Mouse (Mus musculus) right cerebral cortex, postnatal 25 days (tissue): ENCODE results near the gene Crybg2.

Experiments
- DNase-seq: peaks from one replicate; pipeline ENCODE4 v3.0.0; 2022

Crybg2 gene

DNA sequence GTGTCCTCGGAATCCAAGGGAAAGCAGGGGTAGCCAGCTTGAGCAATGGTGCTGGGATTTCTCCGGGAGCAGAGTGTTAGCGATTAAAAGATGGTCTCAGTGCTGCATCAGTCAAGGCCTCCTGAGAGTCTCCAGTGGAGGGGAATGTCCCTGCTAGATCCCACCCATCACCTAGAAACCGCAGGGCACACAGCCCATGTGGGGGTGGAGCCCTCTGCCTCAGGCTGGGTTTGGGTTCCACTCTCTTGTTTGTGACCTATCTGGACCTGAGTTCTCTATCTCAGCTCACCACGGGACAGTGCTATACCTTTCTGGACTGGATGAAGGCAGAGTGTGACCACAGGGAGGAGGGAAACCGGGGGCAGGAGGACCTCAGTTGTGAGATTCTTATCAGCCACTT is 1.7 kb upstream of the Crybg2 start:
- no peak for DNase-seq

DNA sequence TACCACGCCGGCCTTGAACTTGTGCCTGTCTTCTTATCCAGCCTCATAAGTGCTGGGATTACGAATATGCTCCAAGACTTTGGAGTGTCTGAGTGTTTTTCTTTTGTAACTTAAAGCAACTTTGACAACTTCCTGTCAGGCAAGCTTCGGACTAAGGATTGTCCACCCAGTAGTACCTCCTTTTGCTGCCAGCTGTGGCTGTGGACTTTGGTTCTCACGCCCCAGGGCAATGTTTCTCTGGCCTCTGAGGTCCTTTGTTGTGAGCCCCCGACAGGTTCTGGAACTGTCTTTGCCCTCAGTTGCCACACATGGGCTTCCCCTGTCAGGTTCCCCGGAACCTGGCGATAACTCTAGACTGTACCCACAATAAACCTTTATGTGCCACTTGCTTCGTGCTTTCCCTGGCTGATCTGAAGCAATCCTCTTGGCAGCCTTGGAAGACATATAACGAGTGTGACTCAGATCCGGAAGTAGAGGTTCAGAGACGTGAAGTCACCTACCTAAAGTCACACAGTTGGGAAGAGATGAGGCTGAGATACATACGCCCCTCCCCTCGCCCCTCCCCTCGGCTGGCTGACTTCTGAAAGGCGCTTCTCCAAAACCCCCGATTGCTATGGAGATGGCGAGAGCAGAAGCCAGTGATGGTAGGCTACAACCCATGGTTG is 683 bp downstream of the Crybg2 start:
- DNase-seq = no peak

DNA sequence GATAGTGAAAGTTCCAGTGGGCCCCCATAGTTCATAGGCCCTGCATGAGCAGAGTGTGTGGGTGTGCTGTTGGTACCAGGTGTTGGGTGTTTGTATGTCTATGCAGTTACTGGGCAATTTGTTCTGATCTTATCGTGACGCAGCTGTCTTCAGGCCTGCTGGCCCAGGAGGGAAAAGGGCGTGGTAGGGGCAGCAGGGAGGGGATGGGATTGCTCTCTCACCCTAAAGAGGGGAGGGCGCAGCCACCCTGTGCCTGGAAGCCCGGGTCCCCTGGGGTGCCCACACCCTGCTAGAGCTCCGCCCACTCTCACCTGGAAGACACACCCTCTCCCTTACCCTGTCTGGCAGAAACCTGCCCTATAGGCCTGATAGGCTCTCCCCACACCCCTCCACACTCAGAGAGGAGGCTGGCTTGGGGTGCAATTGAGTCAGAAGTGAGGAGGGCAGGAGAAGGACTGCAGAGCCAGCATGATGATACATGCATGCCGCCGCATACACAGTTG is 1.4 kb downstream of the Crybg2 start:
- no peak for DNase-seq

DNA sequence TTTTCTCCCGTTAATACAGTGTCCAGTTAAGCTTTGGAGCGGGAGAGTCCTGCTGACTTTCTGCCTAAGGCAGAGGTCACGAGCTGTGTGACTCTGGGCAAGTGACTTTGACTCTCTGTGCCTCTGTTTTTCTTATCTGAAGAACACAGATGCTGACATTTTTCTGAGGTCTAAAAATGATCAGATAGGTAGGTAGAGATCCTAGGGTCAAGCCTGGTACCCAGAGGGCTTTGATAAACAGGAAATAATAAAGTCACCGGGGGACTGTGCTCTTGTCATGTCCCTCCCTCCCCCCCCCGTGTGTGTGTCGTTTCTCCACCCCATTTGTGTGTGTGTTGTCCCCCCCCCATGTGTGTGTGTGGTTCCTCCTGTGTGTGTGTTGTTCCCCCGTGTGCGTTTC is 1.9 kb downstream of the Crybg2 start:
- DNase-seq = no peak

DNA sequence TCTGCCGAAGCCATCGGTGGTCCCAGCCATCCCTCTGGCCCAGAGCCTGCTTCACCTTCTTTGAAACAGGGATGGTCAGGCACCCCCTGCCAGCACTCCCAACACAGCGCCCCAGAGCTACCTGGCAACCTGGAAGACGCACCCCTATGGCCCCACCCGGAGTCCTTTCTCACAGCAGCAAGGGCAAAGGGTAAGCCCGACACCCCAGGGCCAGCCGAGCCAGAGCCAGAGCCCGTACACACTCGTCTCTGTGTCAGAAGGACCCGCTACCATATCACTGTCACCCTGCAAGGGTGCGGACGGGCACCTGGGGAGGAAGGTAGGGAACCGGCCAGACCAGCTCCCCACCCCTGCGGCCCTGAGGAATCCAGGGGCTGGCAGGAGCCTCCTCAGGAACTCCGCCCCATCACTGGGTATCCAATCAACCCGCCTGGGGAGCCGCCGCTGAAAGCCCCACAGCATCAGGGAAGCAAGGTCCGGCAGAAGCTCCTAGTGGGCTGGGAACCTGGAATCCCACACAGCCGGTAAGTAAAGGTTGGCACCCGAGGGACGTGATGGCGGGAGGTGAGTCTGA is 4.9 kb downstream of the Crybg2 start:
- no peak for DNase-seq

DNA sequence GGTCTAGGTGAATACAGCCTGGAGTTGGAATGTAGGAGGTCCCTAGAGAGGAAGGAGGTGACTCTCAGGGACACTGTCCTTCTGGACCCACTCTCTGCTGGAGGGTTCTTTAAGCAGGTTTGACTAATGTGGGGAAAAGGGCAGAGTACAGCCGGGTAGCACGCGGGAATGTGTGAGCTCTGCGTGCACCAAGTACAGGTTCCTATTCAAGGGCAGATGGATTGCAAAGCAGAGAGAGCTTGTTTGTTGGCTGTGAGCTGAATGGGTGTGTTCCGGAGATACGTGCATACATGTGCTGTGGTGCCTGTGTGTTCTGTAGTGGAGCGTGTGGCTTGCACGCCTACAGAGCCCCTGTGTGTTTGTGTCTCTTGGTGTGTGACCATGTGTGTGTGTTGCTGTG is 6.8 kb downstream of the Crybg2 start:
- DNase-seq = no peak

DNA sequence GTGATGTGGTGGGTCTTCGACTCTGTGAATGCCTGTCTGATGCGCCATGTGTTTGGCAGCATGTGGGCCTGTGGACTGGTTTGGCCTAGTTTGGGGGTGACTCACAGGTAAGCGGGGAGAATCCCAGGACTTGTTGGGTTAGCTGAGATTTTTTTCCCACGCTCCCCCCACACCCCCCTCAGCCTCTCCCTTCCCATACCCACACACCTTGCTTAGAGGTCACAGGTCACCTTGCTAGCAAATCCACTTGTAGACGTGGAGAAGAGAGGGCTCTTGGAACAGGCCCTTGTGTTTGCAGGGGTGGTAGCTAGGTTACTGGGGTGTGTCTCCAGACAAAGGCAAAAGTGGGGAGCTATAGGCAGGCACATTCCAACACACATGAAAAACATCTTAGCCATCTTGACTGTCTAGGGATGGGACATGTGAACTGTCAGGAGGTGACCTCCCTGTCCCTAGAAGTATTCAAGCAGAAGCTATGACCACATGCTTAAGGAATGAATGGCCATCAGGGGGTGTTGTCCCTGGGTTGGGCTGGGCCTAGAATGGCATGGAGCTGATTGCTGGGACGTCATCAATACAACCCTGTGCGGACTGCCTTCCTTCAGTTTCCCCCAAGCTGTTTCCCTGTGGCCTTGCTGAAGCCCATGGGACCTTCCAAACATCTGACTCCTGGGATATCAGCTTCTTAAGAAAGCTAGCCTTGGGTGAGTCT is 7.4 kb downstream of the Crybg2 start:
- DNase-seq = no peak

DNA sequence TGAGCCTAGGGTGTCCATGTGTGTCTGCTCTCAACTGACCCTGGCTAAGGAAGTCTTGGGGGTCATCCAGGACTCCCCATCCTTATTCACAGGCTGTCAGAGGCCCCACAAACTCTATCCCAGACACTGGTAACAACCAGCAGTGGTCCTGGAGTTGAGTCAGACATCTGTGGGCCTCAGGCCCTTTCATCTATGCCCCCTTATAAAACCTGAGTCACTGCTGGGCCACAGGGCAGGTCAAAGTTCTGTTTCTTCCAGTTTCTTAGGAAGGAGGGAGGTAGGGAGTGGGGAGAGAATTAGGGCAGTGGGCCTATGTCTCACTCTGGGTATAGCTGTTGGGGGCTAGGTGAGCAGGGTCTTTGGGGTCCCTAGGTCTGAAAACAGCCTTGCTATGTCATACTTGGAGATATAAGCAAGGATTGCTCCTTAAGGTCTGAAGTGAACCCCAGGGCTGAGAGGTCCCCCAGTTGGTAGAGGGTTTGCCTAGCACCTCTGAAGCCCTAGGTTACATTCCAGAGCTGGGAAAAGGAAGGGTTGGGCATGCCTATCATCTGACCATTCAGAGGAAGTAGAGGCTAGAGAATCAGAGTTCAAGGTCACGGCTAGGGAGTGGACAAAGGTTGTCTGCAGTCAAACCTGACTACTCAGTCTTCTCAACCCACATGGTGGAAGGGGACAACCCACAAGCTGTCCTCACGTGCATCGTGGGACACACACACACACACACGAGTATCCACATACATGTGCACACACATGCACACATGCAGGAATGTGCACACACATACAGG is 8.4 kb downstream of the Crybg2 start:
- DNase-seq = no peak

DNA sequence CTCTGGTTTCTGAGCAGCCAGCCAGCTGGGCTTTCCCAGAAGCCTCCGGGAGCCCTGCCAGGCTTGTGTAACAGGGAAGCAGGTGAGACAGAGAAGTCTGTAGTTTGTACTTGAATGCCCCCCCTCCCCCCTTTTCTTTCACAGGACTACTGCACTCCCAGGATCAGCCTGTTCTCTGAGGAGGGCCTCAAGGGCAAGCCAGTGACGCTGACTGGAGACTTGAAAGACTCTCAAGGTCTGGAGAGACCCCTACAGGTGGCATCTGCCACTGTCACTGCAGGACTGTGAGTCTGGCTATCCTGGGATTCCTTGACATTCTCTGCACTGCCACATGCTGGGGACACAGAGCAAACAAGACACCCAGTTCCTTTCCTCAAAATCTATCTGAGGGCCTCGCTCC is 18.1 kb downstream of the Crybg2 start:
- DNase-seq = no peak

DNA sequence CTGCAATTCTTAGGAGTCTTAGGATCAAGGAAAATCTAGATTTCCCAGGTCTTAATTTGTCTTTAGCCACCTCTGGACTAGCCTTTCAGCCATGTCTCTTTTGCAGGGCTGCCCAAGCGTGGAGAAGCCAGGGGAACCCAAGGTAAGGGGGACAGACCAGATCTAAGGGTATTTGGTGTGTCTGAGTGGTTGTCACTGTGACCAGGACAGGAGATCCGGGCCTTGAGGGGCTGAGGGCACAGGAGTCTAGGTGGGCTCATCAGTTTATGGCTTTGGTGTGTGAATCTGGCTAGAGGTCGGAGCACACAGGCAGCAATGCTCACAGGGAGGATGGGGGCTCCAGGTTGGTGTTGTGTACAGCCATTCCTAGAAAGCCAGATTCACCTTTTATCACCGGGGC is 20.1 kb downstream of the Crybg2 start:
- no peak for DNase-seq

DNA sequence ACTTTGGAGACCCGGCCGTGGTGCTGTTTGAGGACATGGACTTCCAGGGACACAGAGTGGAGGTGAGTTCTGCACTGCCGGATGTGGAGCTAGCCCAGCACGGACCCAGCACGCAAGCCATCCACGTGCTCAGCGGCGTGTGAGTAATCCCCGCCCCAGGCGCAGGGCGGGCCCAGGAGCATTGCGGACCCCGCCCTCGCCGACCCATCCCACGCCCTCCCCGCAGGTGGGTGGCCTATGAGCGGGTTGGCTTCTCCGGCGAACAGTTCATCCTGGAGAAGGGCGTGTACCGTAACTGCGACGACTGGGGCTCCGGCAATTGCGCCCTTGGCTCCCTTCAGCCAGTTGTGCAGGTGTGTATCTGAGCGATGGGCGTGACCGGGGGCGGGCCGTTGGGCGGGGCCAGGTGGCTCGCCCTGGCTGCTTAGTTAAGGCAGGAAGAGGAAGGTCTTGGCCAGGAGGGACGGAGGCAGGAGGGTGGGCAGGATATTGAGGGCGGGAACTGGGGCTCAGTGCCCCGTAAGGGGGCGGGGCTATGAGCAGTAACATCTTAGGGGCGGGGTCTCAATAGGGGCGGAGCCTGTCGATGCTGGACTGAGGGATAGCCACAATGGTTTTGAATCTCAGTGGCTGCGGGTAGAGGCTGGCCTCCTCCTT is 21.2 kb downstream of the Crybg2 start:
- DNase-seq = peak; percentile 81

DNA sequence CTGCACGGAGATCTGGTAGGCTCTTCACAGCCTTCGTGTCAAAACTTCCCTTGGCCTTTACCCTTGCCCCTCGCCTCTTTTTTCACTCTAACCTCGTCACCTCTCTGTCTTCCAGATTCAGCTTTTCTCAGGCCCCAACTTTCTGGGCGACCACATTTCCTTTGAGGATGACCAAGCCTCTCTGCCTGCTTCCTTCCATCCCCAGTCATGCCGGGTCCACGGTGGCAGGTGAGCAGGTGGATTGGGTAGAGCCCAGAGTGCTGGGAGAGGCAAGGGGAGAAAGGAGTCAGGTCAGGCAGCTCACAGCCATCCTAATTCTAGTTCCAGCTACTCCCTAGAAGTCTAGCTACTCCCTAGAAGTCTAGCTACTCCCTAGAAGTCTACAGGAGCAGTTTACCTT is 21.8 kb downstream of the Crybg2 start:
- no peak for DNase-seq

DNA sequence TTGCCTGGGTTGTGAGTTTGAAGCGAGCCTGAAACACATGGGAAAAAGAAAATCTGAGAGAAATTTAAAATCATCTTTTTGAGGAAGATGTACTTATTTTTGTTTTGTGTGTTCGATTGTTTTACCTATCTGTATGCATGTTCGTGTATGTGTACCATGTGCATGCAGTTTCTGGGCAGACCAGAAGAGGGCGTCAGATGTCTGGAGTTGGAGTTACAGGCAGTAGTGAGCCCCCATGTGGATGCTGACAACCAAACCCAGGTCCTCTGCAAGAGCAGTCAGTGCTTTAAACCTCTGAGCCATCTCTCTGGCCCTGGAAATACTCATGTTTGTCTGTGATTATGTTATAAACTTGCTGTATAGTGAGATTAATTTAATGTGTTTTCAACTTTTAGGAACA is 24.4 kb downstream of the Crybg2 start:
- no peak for DNase-seq

DNA sequence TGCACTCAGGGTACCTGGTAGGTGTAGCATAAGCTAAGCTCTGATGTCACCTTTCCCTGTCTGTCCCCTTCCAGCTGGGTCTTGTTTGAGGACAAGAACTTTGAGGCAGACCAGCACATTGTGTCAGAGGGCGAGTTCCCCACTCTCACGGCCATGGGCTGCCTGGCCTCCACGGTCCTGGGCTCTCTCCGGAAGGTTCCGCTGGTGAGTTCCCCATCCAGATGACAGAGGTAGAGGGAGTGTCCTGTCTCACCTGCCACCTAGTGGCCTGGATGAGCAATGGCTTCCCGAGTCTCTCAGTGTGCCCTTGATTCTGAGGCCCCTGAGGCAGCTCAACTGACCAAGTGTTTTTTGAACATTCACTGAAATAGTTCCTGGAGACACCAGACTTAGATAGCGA is 26.8 kb downstream of the Crybg2 start:
- DNase-seq = no peak

DNA sequence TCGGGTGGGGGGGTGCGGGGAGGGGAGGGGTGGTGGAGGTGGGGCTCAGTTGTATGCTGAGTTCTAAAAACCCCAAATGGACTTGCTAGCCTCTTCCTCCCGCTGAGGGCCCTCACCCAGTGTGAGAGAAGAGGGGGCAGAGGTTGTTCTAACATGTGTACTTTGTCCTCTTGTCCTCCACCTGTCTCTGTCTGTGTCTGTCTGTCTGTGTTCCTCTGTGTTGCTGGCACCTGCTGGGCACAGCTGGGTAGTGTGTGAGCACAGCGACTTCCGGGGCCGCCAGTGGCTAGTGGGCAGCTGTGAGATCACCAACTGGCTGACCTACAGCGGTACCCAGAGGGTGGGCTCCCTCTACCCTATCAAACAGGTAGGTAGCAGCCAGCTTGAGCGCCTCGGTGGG is 28.4 kb downstream of the Crybg2 start:
- DNase-seq = no peak

DNA sequence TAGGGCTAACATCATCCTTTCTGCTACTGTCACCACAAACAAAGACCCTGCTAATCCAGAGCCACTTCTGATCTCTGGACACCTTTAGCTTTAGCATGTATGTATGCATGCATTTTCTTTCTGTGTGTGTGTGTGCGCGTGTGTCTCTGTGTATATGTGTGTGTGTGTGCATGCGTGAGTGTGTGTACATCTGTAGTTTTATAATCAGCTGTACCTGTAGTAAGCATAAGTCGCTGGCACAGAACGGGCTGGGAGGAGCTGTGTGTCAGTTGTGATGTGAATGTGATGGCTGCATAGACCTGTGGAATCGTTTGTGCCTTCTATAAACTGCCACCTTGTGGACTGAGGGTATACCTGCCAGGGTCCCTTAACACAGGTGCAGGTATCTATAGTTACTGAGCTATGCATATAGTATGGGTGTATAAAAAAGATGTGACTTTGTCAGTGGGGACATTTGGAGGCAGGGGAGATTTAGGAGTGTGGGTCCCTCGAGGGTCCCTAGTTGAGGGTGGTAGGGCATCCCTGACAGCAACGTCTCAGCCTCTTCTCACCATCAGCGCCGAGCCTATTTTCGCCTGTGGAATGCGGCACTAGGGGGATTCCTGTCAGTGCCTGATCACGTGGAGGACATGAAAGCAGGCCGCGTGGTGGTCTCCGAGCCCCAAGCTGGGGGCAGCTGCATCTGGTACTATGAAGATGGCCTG is 30.1 kb downstream of the Crybg2 start:
- no peak for DNase-seq

DNA sequence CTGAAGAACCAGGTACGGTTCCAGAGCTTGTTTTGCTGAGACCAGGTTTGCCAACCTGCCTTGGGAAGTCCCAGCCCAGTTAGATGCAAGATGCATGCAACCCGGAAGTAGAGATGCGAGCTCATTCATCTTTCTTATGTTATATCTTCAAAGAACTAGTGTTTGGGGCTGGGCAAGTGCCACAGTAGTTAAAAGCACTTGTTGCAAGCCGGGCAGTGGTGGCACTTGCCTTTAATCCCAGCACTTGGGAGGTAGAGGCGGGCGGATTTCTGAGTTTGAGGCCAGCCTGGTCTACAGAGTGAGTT is 30.6 kb downstream of the Crybg2 start:
- no peak for DNase-seq

DNA sequence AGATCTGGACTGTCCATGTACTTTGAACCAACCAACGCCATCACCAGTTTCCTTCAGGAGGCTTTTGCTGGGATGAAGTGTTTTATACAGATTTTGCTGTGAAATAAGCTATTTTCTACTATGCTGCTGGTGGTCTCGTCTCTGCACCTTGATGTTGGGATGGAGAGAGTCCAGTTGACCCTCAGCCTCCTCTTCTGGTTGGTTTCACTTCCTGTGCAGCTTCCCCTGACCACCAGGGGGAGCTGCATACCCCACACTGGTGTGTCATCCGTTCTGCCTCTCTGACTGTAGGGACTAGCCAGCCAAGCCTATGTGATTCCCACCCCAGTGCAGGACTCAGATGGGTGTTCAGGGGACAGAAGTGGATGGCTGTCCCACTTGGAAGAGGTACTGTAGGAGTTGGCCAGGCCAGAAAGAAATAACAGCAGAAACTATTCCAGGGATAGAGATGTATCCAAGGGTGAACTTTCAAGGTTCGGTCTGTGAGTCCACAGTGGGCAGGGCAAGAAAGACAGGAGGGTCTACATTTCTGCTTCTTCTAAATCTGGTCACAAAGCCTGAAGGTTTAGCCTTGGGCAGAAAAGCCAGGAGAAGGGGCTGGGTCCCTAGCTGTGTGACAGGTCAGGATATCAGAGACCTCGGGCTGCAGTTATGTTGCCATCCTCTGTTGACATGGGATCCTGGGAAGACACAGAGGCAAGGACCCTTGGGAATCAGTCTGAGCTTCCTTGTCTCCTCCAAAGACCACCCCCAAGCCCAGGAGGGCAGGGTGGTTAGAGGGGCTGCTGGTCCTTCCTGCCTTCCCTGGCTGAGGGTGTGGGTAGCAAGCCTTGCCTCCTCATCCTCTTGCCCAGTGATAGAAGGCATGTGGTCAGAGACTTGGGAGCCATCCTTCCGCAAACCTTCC is 32.0 kb downstream of the Crybg2 start:
- no peak for DNase-seq

DNA sequence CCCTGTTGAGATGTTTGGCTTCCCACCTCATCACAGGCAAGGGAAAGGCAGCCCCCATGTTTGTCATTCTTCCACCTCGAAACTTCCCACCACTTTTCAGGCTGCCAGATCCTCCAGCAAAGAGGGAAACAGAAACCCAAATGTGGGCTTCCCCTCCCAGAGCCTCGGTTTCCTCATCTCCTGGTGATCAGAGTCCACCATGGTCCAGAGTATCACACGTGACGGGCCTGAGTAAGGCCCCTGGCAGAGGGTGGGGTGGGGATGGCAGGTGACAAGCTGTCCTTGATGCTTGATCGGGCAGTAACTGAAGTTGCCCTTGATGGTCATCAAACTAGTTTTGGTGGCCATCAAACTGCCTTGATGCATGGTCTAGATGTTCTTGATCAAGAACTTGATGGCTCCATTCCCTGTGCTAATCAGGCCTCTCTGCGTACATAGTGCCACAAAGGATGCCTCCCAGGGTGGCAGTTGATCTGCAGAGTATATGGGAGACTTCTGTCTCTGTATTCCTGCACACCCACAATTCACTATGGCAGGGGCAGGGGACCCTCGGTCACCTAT is 33.5 kb downstream of the Crybg2 start:
- no peak for DNase-seq

DNA sequence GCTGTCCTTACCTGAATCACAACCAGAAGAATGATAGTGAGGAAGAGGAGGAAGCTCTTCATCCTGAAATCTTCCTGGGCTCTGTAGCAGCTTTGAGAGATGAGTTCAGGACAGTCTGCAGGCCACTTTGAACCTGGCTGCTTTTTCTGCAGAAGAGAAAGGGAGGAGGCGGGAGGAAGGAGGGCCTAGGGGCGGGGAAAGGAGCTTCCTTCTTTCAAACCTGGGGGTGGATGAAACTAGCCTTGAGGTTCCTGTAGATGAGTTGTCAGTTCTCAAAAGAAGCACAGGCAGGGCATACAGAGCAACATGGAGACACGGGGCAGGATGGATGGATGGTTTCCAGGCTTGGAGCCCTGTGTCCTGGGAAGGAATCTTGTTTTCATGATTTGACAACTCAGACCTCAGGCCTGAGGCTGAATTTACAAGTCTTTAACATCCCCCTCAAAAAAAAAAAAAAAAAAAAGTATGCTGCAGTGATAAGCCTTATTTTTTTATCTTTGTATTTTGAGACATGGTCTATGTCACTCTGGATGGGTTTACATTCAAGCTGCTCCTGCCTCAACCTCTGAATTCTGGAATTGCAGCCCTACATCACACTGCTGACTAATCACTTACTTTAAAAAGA is 34.4 kb downstream of the Crybg2 start, which contains the start of gene Cd52:
Gene Cd52, minus strand, starts transcription at position 160 of the 625 bp plus-strand sequence.
- no peak for DNase-seq

DNA sequence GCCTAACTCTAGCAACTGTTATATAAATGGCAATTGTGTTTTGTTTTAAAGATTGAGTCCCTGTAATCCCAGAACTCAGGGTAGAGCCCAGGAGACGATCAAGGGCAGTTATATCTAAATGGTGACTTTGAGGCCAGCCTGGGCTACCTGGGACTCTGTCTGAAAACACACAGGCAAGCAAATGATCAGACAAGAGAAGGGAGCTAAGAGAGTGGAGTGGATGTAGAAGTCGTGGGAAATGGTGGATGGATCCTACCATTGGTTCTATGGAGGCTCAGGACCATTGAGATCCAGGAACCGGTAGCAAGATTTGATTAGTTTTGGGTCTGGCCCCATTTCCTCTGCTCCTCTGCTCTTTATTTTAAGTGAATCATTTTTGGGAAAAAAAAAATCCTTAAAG is 35.5 kb downstream of the Crybg2 start:
- DNase-seq = no peak
